Mouse (Mus musculus) erythroblast, embryonic 14.5 days (primary cell): ENCODE measurements around the gene Stoml3.

Experiments used
- GATA1 ChIP-seq: IDR thresholded peaks from 2 replicates; pipeline ENCODE4 v1.6.1; 2012; ENCODE audit warnings: low read length, inconsistent platforms, mixed read lengths
- TAL1 ChIP-seq: IDR thresholded peaks from 3 replicates; pipeline ENCODE4 v1.6.1; 2012; ENCODE audit warnings: low read length, inconsistent platforms, mixed read lengths

GRCm38 (mm10) chr3:53530305-53530704, 41.9 kb downstream of the Stoml3 start:
- TF ChIP-seq GATA1 (no peak), TAL1 (no peak)
